Mouse (Mus musculus) heart, adult 18-20 months (tissue): ENCODE results near the gene Nrf1. TPM values are rescaled to one million over a fixed set of nuclear protein-coding genes. Genes with fewer than 3 reads are reported as not detected.
A peak's percentile ranks its signal among the peaks of the same experiment; 100 is the strongest.

Source experiments
- DNase-seq, 2 experiments: peaks; one replicate each; pipeline ENCODE4 v3.0.0; 2021 to 2022; ENCODE audit warnings: mixed read lengths in 1 of 2
- long read RNA-seq, 2 experiments: library from polyadenylated mRNA; stranded (forward); transcript quantifications; one replicate each; pipeline ENCODE4 v2.0.0; 2021
- total RNA-seq, 2 experiments: library from RNA; stranded (reverse); gene quantifications; 2 replicates each; pipeline ENCODE4 v1.2.3; 2021

The Nrf1 gene
- 10 to 100 TPM; 12.4 to 12.6 TPM for total RNA-seq
- long read RNA-seq, experiment 1, transcript Nrf1-210 (12 exons, 3,295 nt) = major isoform, 7 of 15 reads
- long read RNA-seq, experiment 1, partial matches to known transcripts = 2 of 15 reads
- long read RNA-seq, experiment 1, other reads (novel, unspliced or antisense) = 1 of 15 reads
- long read RNA-seq, experiment 2, transcript Nrf1-210 (12 exons, 3,295 nt) = major isoform, 6 of 9 reads
- long read RNA-seq, experiment 2, partial matches to known transcripts = 0 of 9 reads
- long read RNA-seq, experiment 2, other reads (novel, unspliced or antisense) = 0 of 9 reads

DNA sequence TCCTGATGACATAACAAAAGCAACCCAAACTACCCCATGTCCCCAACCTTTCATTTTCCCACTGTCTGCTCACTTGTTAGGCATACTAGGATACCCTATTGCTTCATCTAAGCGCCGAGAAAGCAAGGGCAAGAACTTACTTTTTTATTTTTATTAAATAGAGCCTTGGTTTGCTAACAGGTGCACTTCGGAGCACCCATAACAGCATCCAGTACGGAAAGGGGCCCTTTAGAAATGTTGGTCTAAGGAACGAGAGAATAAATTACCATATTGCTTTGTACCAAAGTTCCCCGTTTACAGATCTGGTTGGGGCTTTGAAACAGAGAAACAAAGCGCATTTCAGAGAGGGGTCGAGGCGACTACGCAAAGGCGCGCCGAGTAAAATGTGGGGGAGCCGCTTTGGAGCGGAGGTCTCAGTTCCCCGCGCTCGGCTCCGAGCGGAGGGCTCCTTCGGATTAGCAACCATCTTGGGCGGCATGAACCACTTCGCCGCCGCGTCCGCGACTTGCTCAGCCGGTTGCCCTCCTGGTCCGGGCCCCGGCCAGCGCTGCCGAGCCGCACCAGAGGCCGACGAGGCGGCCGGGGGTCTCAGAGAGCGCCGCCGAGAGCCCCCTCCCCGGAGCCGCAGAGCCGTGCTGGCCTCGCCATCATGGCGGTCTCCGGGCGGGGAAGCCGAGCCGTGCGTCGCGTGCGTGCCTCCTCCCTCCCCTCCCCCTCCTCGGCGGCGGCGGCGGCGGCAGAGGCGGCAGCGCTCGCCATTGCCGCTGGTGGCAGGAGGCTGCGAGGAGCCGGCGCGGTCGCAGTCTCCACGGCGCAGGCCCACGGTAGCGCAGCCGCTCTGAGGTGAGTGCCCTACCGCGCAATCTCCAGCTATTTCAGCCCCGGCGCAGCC is at the start of gene Nrf1:
Gene Nrf1, plus strand, starts transcription at position 718 of the 892 bp plus-strand sequence.
- peak; percentile 91 to 94 for DNase-seq

DNA sequence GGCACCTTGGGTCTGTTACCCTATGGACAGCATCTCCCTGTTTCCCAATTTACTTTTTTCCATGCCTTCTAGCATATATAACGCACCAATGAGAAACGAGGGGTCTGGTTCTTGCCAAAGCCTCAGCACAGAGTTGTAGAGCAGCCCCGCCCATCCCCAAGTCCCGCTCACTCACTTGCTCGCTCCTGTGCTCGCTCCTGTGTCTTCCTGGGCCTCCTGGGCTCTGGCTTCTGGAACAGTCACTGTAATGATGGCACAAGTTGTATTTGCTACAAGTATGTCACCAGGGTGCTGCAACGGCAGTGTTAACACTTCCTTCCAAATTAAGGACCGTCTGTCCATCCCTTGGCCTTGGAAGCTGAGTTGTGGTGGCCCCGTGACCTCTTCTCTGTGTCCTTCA is 49.6 kb upstream of the Nrf1 start:
- DNase-seq = peak in 1 of 2 experiments; percentile 5

DNA sequence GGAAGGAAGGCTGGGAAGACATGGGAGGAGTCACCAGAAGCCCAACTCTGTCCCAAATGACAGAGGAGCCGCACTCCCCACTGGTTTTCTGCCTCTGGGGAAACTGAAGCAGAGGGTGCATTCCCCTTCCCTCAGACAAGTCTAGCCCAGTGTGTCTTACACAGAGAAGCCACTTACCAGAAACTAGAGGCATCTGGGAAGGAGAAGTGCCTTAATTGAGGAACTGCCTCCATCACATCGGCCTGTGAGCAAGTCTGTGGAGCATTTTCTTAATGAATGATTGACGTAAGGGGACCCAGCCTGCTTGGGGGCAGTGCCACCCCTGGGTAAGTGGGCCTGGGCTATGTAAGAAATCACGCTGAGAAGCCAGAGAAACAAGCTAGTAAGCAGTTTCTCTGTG is 49.0 kb upstream of the Nrf1 start:
- no peak for DNase-seq

DNA sequence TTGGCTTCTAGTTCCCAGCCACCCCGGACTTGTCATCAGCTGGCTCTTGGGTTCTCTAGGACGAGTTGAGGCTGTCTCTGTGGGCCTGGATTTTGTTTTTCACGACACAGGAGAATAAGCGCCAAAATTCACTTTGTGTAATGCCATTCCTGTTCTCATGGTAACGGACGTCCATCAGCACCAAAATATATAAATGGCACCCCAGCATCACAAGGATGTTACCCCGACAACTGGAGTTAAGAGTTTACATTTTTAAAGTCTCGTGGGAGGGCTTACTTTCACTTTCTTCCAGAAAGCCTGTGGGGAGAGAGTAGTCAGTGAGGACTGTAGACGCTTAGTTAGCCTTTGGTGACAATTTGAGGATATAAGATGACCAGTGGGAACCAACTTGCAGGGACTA is 45.2 kb upstream of the Nrf1 start:
- DNase-seq = no peak

DNA sequence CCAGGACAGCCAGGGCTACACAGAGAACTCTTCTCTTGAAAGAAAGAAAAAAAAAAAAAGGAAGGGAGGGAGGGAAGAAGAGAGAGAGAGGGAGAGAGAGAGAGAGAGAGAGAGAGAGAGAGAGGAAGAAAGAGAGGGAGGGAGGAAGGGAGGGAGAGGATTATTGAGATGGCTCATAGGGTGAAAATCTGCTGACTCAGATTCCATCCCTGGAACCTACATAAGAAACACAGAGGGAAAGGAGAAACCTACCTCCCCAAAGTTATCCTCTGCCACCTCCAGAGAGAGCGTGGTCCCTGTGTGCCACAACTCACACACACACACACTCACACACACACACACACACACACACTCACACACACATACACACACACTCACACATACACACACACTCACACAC is 41.9 kb upstream of the Nrf1 start:
- DNase-seq = no peak

DNA sequence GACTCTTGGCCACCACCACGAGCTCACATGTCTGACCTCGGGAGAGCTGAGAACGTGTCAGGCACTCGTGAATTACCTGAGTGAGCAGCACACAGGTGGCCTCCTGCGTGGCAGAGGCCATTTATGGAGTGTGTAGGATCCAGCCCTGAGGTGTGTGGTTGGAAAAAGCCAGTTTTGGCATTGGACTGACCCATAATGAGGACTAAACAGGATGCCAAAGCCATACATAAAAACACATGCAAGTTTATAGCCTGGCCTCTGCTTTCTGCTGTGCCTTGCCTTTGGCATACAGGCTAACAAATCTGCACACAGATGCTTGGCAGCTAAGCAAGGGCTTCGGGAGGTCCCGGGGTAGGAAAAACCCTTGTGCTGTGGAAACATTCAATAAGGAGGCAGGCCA is 38.6 kb upstream of the Nrf1 start:
- no peak for DNase-seq

DNA sequence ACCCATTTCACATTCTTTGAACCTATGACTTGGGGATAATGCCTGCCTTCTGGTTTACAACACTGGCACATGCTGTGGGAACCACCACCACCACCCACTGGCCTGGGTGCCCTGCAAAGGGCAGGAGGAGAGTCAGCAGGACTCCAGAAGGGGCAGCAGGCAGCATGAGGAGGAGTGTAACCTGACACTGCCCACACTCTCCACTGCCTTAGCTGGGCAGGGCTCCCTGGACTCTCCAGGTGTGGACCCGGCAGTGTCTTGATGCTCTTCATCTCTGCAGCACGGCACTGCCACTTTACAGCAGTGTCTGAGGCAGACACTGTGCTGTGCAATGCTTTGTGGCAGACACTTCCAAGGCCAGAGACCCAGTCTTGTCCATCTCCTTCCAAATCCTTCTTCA is 34.3 kb upstream of the Nrf1 start:
- no peak for DNase-seq

DNA sequence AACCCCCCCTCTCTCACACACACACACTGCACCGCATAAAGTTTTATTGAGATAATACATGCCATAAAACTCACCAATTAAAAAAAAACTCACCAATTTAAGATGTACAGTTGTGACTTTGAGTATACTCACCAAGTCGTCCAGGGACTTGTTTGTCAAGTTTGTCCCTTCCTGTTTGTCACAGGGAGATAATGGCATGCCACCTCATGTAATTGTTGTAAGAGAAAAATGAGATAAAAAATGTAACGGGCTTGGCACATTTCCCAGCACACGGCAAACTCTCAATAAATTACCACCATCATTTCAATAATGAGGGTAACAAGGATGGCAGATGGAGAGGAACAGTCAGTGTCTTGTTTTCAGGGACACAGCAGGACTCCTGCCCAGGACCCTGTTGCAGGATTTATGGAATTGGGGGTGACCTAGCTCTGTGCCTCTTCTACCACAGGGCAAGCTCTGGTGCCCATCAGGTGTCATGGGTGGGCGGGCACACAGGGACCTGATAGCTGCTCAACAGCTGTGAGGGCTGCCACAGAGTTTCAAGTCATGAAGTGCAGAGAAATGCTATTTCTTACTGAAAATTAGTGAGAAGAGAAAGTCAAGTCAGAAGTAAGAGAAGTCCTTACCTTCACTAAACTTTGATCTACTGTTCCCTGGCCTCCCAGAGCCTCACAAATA is 33.5 kb upstream of the Nrf1 start:
- no peak for DNase-seq

DNA sequence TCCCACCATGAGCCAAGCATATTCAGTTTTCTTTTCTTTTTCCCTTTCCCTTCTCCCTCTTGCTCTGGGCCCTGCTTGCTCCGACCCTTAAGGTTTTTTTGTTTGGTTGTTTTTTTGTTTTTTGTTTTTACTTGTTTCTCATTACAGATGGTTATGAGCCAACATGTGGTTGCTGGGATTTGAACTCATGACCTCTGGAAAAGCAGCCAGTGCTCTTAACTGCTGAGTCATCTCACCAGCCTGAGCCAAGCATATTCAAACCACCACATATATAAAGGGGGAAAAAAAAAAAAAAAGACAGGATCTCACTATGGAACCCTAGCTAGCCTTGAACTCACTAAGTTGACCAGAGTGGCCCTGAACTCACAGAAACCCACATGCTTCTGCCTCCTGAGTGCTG is 26.5 kb upstream of the Nrf1 start:
- DNase-seq = no peak

DNA sequence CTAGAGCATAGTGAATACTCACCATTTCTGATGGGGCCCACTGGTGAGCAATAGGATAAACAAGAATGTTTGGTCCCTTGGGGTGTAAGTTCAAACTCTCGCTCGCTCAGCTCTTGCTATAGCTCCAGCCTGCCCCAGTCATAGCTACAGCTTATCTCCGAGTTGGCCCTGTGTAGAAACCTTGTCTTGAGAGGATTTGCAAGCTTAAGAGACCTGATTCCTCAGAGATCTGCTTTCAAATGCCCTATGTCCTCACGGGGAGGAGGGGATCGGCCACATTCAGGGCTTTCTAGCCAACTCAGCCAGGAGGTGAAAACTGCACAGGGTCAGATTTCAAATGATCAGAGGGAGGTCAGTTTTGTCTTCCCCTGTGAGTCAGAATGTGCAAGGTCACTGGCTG is 26.1 kb upstream of the Nrf1 start:
- DNase-seq = no peak

DNA sequence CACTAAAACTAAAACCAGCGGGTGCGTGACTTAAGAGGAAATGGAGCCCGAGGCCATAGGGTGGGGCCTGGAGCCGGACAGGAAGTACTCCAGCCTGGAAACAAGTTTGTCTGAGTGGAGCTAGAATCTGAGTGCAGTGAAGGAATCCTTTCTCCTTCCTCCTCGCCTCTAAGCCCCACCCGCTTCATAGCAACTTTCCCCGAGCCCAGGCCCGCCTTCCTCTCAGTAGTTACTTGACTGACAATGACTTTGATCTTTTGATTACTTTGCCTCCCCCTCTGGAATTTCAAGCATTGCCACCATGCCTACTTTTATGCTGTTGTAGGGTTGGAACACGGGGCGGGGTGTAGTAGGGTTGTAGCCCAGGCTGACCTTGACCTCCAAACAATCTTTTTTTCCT is 21.0 kb upstream of the Nrf1 start:
- DNase-seq = peak; percentile 21 to 52

DNA sequence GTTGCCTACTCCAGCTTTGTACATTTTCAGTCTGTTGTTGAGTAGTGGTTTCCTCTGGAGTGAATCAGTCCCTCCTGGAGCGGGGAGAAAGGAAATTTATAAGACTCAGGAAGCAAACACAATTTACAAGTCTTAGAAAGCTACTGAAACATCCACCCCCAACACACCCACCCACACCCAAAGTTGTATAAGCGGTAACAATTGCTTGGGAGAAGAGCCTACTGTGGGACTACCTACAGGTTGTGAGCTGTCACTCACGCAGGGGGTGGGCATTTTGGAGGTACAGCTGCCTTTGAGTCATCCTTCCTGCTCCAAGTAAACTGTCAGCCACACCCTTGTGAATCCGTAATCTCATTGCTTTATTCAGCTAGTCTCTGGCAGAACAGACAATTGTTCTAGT is 19.4 kb upstream of the Nrf1 start:
- no peak for DNase-seq

DNA sequence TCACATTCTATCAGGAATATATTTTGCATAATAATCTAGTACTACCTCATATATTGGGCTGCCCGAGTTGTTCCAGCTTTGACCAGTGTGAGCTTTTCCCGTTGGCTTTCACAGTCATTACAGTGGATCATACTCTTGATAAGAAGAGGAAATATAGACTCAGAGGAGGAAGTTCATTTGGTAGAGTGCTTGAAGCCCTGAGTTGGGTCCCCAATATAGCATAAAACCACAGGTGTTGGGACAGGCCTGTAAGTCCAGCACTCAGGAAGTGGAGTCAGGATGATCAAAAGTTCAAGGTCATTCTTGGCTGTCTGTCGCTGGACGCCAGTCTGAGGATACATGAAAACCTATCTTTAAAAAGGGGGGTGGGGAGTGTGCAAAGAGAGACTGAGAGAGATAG is 12.7 kb upstream of the Nrf1 start:
- DNase-seq = no peak

DNA sequence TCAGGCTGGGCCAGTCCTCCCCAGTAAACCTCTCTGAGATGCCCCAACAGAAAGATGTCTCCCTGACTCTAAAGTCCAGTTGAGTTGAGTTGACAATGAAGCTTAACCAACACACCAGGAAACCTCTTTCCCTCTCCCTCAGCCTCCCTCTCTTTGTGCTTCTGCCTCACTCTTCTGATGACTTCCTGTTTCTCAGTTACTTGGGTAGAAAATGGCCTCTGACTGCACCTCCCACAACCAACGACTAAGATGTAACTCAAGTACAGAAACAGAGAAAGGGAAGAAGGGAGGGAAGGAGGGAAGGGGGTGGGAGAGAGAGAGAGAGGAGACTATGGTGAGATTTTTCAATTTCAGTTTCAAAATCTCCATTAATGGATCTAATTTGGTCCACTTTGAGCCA is 6.3 kb upstream of the Nrf1 start:
- DNase-seq = no peak

DNA sequence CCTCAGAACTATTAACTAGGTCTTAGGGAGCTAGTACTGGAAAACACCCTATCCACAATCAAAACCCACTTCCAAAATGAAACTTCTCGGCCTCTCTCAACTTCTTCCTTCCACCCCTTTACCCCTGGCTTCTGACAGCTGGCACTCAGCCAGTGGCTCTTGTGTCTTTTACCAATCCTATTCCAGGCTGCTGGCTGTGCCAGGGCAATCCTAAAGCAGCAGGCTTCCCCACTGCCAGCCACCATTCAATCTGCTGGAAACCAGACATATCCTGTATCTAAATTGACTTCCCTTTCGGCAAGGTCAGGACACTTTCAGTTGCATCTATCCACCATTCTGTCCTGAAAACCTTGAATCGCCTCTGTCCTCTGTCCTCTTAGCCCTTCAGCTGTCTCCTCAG is 5.3 kb upstream of the Nrf1 start:
- DNase-seq = peak in 1 of 2 experiments; percentile 14

DNA sequence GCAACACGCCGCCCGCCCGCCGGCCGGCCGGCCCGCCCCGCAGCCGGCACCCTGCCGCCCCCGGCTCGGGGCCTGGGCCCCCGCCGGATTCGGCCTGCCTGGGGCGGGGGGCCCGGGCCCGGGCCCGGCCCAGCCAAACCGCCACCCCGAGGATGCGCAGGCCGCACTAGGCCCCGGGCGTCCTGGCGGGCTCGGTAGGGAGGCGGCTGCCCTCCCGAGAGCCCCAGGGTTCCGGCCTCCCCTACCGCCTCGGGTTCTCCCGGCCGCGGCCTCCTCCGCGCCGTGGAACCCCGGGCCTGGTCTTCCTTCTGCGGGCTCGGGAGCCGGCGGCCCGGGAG is 344 bp downstream of the Nrf1 start:
- no peak for DNase-seq

DNA sequence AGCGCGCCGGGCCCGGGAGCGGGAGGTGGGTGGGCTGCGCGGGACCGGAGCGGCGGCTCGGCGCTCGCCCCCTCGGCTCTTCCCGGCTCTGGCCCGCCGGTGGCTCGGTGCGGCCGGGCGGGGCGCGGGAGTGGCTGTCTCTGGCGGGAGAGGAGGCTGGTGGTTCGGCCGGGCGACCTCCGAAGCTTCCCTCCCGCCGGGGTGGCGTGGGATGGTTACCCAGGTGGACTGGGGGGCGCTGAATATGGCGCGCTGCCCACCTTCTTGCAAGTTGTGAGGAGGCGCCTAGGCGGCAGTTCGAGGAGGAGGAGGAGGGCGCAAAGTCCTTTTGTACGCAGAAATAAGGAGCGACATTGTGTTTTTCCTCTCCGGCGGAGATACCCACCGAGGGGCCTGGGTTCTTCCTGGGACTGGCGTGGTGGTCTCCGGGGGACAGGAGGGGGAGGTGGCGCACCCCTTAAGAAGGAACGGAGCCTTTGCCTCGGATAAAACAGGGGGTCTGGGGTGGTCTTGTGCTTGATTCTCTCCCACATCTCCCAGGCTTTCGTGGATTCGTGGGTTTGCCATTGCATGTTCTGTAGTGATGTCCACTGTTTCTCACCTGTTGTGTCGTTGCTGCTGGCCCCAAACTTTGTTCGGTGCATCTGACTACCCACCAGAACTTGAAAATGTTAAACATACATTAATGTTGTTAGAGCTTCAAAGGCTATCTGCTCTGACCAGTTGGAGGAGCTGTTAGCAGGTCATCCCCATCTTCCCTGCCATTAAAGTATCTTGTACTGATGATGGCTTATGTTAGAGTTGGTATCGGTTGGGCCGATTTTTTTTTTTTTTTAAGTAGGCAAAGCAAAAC is 939 bp downstream of the Nrf1 start:
- DNase-seq = peak; percentile 51 to 62

DNA sequence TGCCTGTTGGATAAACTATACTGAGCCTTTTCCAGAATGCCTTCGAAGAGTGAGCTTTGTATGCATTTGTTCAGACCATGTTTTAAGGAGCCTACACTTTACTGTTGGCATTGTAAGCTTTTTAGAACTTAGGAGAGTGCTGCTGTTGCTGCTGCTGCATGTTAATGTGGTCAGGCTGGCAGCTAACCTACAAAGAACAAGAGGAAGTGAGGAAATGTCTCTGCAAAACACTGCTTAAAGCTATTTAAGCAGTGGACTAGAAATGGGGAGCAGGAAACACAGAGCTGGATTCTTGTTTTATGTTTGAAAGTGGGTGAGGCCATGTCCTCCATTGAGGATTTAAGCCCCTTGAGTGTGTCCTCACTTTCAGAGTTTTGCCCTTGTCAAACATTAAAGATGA is 5.3 kb downstream of the Nrf1 start:
- peak in 1 of 2 experiments; percentile 15 for DNase-seq

DNA sequence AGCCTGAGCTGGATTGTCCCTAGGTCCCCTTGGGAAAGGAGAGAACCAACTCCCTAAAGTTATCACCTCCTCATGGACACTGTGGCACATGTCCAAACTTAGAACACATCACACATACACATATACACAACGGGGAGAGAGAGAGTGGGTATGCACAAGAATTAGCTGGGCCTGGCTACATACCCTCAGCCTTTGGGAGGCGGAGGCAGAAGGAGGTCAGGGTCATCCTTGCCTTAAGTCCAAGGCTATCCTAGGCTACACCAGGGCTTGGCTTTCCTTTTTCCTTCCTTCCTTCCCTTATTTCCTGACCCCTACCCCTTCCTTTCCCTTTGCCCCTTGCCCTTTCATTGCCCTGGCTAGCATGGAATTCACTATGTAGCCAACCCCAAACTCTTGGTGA is 14.8 kb downstream of the Nrf1 start:
- DNase-seq = no peak

DNA sequence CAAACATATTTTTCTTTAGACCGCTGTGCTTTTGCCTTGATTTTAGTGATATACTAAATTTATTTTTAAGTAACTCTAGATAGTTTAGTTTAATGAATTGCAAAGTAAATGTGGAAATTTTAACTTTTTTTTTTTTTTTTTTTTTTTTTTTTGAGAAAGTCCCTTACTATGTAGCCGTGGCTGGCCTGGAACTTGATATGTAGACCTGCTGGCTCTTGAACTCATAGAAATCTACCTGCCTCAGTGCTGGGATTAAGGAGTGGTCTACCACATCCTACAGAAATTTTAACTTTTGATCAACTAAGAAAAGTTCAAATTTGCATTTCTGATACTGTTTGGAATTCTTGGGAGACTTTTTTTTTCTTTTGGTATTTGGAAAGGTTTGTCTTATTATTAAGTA is 17.6 kb downstream of the Nrf1 start:
- DNase-seq = no peak

DNA sequence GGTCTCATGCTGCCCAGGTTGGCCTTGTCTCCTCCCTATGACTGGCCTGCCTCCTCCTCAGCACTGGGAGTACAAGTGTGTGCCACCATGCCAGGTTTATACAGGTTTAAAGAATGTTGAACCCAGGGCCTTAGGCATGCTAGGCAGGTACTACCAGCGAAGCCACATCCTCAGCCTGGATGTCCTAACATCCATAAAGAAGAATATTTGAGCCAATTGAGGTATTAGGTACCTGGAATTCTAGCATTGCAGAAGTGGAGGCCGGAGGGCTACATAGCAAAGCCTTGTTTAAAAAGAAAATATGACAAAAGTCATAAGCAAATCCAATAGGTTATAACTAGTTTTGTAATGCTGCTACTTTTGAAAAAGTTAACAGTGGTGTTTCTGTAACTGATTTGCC is 19.0 kb downstream of the Nrf1 start:
- no peak for DNase-seq

DNA sequence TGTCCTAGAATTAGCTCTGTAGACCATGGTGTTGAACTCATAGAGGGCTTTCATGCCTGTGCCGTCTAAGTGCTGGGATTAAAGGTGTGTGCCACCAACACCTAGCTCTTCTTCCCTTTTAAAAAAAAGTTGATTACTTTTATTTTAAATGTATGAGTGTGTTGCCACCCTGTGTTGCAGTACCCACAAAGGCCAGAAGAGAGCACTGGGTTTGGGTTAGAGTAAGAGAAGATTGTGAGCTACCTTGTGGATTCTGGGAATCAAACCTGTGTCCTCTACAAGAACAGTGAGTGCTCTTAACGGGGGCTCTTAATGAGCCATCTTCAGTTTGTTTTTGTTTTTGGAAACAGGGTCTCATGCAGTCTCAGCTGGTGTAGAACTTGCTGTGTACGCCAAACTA is 24.7 kb downstream of the Nrf1 start:
- DNase-seq = no peak
